Mouse (Mus musculus) liver, embryonic 16.5 days (tissue): ENCODE measurements around the gene Olfr1341. TPM values are rescaled to one million over a fixed set of nuclear protein-coding genes. Genes with fewer than 3 reads are reported as not detected.

ENCODE experiments used
- ATAC-seq: fragments of 200-750 bp; cut with Nextera tagmentation; 2 replicates; pipeline ENCODE4 v1.8.0; 2017; ENCODE audit warnings: low read depth, mild to moderate bottlenecking, moderate number of reproducible peaks, moderate library complexity
- H3K27ac ChIP-seq: fragments of 300-500 bp; sonication (generic); 2 replicates; pipeline ENCODE4 v1.5.1; 2014; ENCODE audit warnings: mild to moderate bottlenecking, low read length
- H3K27me3 ChIP-seq: fragments of 300-500 bp; sonication (generic); 2 replicates; pipeline ENCODE4 v1.6.1; 2014; ENCODE audit warnings: low read depth, low read length, mixed read lengths; ENCODE audit not compliant: control insufficient read depth, insufficient read depth
- H3K36me3 ChIP-seq: fragments of 300-500 bp; sonication (generic); 2 replicates; pipeline ENCODE4 v1.6.1; 2014; ENCODE audit warnings: mild to moderate bottlenecking; ENCODE audit not compliant: control insufficient read depth, insufficient read depth
- H3K4me1 ChIP-seq: fragments of 300-500 bp; sonication (generic); 2 replicates; pipeline ENCODE4 v1.6.1; 2014; ENCODE audit warnings: low read depth, low read length, mixed read lengths; ENCODE audit not compliant: control insufficient read depth
- H3K4me2 ChIP-seq: fragments of 300-500 bp; sonication (generic); 2 replicates; pipeline ENCODE4 v1.6.1; 2014; ENCODE audit warnings: low read depth, low read length, mixed read lengths
- H3K4me3 ChIP-seq: fragments of 300-500 bp; sonication (generic); 2 replicates; pipeline ENCODE4 v1.5.1; 2014; ENCODE audit warnings: low read depth, mild to moderate bottlenecking, low read length
- H3K9ac ChIP-seq: fragments of 300-500 bp; sonication (generic); 2 replicates; pipeline ENCODE4 v1.6.1; 2014; ENCODE audit warnings: low read depth, low read length
- H3K9me3 ChIP-seq: fragments of 300-500 bp; sonication (generic); replicated peaks from 2 replicates; pipeline ENCODE4 v1.6.1; 2016; ENCODE audit warnings: low read length; ENCODE audit not compliant: control insufficient read depth
- WGBS: fragments of 180-500 bp; shearing (Covaris S2); extraction: QIAGEN DNeasy Blood & Tissue Kit; methylation state at CpG from one replicate; pipeline ENCODE4 v1.1.7; 2014; ENCODE audit not compliant: insufficient replicate concordance; 5-methylcytosine and 5-hydroxymethylcytosine counted together
- polyA plus RNA-seq: library from polyadenylated mRNA; unstranded; fragments of >200 nt; fragmentation: Nextera tagmentation; extraction: Ambion mirVana; gene quantifications from 2 replicates; pipeline ENCODE4 v1.2.1, GENCODE M21; 2015

The Olfr1341 gene
- polyA plus RNA-seq, 1 experiment from 2014 or later: not detected

DNA sequence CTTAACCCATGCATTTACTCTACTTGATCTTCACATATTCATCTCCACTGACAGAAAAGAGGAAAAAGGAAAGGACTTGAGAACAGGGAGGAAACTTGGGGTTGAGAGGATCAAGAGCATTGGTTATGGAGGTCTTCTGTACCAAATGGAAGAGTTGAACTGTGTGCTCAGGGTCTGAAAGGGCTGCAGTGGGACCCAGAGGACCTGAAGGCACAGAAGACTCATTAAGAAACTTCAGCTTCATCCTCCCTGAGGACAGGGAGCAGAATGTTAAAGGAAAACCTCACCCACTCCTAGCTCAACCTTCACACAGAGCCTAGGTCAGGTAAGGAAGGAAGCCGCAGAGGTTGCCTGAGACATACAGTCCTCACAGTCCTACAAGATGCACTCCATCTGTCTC, 28.6 kb downstream of the Olfr1341 start, which contains the start of gene Olfr1339:
Gene Olfr1339, plus strand, starts transcription at position 301 of the 400 bp plus-strand sequence.
- no peak within 1 kb of the TSS for H3K9ac ChIP-seq
- no peaks in the 10 kb centered on the region for H3K36me3 ChIP-seq
- 86% methylated on average over 1 of the region's 1 CpGs for WGBS
- no peak within 1 kb of the TSS for H3K4me3 ChIP-seq
- ATAC-seq: no peak
- H3K27me3 ChIP-seq: no peaks in the 10 kb centered on the region
- no peak within 1 kb of the TSS for H3K27ac ChIP-seq
- H3K4me2 ChIP-seq: no peak within 1 kb of the TSS
- no peaks in the 10 kb centered on the region for H3K4me1 ChIP-seq
- H3K9me3 ChIP-seq: no peaks in the 10 kb centered on the region

DNA sequence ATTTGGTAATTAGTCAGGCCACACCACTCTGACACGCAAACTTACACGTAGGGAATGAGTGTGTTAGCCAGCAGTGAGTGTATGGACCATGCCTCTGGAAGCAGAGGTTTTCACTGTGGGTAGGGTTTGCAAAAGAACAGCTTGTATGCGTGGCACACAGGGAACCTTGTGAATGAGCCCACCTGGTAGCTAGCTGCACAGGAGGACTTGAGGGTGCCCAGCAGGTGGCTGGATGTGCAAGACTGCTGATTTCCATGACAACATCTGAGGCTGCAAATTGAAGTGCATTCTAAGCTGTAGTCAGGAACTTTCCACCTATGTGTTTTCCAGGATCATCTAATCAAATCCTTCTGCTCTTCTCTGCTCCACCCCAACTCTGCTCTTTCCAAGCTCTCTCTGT, 36.3 kb downstream of the Olfr1341 start:
- H3K36me3 ChIP-seq: no peaks in the 10 kb centered on the region
- 30% methylated on average over 3 of the region's 3 CpGs for WGBS
- no peak overlapping the region for H3K4me3 ChIP-seq
- peaks cover 7% of the 10 kb centered on the region for H3K27me3 ChIP-seq
- ATAC-seq: no peak
- no peaks in the 10 kb centered on the region for H3K4me1 ChIP-seq
- H3K27ac ChIP-seq: no peak overlapping the region
- H3K9me3 ChIP-seq: no peaks in the 10 kb centered on the region
- H3K9ac ChIP-seq: no peak overlapping the region
- H3K4me2 ChIP-seq: no peak overlapping the region

GRCm38 (mm10) chr4:118740988-118741698, 37.8 kb downstream of the Olfr1341 start:
- H3K4me1 ChIP-seq: no peaks in the 10 kb centered on the region
- H3K4me3 ChIP-seq: no peak overlapping the region
- no peaks in the 10 kb centered on the region for H3K36me3 ChIP-seq
- no peak overlapping the region for H3K4me2 ChIP-seq
- no peak for ATAC-seq
- peaks cover 7% of the 10 kb centered on the region for H3K27me3 ChIP-seq
- no peak overlapping the region for H3K9ac ChIP-seq
- WGBS: 9% methylated on average over 11 of the region's 11 CpGs
- no peaks in the 10 kb centered on the region for H3K9me3 ChIP-seq
- no peak overlapping the region for H3K27ac ChIP-seq

- no peaks in the 10 kb centered on the region for H3K36me3 ChIP-seq
- H3K4me1 ChIP-seq: no peaks in the 10 kb centered on the region
- ATAC-seq: no peak
- H3K9me3 ChIP-seq: no peaks in the 10 kb centered on the region
- H3K4me3 ChIP-seq: no peak overlapping the region
- no peak overlapping the region for H3K27ac ChIP-seq
- H3K9ac ChIP-seq: no peak overlapping the region
- WGBS: 15% methylated on average over 16 of the region's 16 CpGs
- peaks cover 7% of the 10 kb centered on the region for H3K27me3 ChIP-seq
- H3K4me2 ChIP-seq: no peak overlapping the region
Measured at GRCm38 (mm10) chr4:118741881-118742280, 38.6 kb downstream of the Olfr1341 start.

DNA sequence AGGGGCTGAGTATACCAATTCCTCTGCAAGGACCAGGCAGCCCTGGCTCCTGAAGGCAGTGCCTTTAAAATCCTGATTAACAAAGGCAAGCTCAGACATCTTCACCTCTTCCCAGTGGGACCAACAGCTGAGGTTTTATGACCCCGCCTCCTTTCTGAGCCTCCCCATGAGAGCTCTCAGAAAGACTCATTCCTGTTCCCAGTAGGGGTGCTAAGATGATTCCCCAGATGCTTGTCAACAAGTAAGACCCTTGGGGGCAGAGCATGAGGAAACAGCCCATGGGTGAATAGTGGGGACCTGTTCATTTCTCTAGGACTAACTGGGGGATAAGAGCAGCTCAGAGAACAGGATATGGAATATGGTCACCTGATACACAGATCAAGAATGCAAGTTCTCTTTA, 55.3 kb downstream of the Olfr1341 start, which contains the start of gene Olfr1338:
Gene Olfr1338, minus strand, starts transcription at position 101 of the 400 bp plus-strand sequence.
- Histone ChIP-seq H3K9ac (no peak within 1 kb of the TSS), H3K4me2 (no peak within 1 kb of the TSS), H3K36me3 (no peaks in the 10 kb centered on the region), H3K9me3 (no peaks in the 10 kb centered on the region), H3K4me1 (no peaks in the 10 kb centered on the region), H3K27me3 (no peaks in the 10 kb centered on the region), H3K27ac (no peak within 1 kb of the TSS), H3K4me3 (no peak within 1 kb of the TSS)
- WGBS: 46% methylated on average over 1 of the region's 1 CpGs
- no peak for ATAC-seq

Other genes starting within 250 kb of the Olfr1341 start
- 6.1 and 7.3 TPM in 2 replicates for gene Mpl, start 246.0 kb upstream of the Olfr1341 start, polyA plus RNA-seq
- 7.3 and 7.9 TPM in 2 replicates for gene Tie1, start 213.5 kb upstream of the Olfr1341 start, polyA plus RNA-seq
- gene 2610528J11Rik, start 176.5 kb upstream of the Olfr1341 start, polyA plus RNA-seq: 6.3 and 8.8 TPM in 2 replicates
- gene Tmem125, start 159.5 kb upstream of the Olfr1341 start, polyA plus RNA-seq: 2.7 and 3.2 TPM in 2 replicates
- 0.74 and 0.91 TPM in 2 replicates for gene Cfap57, start 82.7 kb upstream of the Olfr1341 start, polyA plus RNA-seq
- 55.9 and 58.3 TPM in 2 replicates for gene Ebna1bp2, start 82.7 kb upstream of the Olfr1341 start, polyA plus RNA-seq
- gene Olfr62, start 44.6 kb upstream of the Olfr1341 start, polyA plus RNA-seq: not detected in 2 replicates
- not detected in 2 replicates for gene Olfr1342, start 10.8 kb upstream of the Olfr1341 start, polyA plus RNA-seq
- gene Olfr1340, start 16.6 kb downstream of the Olfr1341 start, polyA plus RNA-seq: not detected in 2 replicates
- gene Olfr1339, start 28.7 kb downstream of the Olfr1341 start, polyA plus RNA-seq: not detected in 2 replicates
- gene Olfr1338, start 55.2 kb downstream of the Olfr1341 start, polyA plus RNA-seq: not detected in 2 replicates
- gene Olfr1337, start 79.1 kb downstream of the Olfr1341 start, polyA plus RNA-seq: not detected in 2 replicates
- gene Olfr1335, start 106.4 kb downstream of the Olfr1341 start, polyA plus RNA-seq: not detected in 2 replicates
- gene Olfr1333, start 132.8 kb downstream of the Olfr1341 start, polyA plus RNA-seq: not detected in 2 replicates
- not detected in 2 replicates for gene Olfr1331, start 161.1 kb downstream of the Olfr1341 start, polyA plus RNA-seq
- 0.04 TPM in 1 of 2 replicates, not detected in the other for gene Olfr1330, start 185.1 kb downstream of the Olfr1341 start, polyA plus RNA-seq
- gene Olfr1329, start 213.9 kb downstream of the Olfr1341 start, polyA plus RNA-seq: not detected in 2 replicates
- gene Olfr1328, start 235.1 kb downstream of the Olfr1341 start, polyA plus RNA-seq: not detected in 2 replicates